Mouse (Mus musculus) heart, postnatal 0 days (tissue): ENCODE data around the gene Gab1.

Source experiments
- CTCF ChIP-seq: IDR thresholded peaks from 2 replicates; pipeline ENCODE4 v1.5.1; 2016; ENCODE audit warnings: antibody characterized with exemption, control low read depth, low read depth
- EP300 ChIP-seq: IDR thresholded peaks from 2 replicates; pipeline ENCODE4 v1.6.1; 2016; ENCODE audit warnings: antibody characterized with exemption, low read depth

GRCm38 (mm10) chr8:80796070-80796469 lies 84.2 kb downstream of the Gab1 start:
- no peak for TF ChIP-seq CTCF
- no peak for TF ChIP-seq EP300
